Comparison of ENCODE assay signal across 8 mouse cellular contexts in the genomic region with DNA sequence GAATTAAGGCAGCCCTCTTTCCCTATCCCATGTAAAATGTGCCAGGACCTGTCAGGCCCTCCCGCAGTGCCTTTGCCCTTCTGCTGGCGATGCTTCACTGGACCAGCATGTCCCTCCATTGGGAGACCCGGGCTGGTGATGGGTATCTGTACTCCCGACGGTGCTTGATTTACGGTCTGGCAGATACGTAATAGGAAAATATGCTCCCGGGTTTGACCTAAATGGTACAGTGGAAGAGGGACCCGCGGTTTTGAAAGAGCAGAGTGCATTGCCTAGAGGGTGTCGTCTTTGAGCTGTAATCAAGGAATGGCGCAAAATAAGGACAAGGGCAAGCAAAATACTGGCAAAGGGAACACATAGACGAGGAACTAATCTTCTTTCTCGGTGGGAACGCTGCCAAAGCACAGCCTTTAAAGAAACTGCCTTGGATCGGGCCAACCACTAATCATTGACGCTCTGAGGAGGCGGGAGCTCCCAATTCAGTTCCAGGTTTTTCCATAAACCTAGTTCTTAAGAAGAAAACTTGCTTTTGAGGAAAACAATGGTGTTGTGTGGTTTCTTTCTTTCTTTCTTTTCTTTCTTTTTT. TPM values are rescaled to one million over a fixed set of nuclear protein-coding genes. Genes with fewer than 3 reads are reported as not detected.
DNase-seq lines count a peak whose midpoint lies in the region; ATAC-seq and TF ChIP-seq lines count a peak whose summit lies in the region.

No protein-coding gene starts in this region.

- ATAC-seq in erythroid progenitor cell, adult 5-6 weeks (replicated peaks; ENCODE audit: low FRiP score, poor library complexity, severe bottlenecking) = peak; percentile 72
- ATAC-seq in intestine, embryonic 16.5 days = peak; percentile 84
- peak; percentile 84 for ATAC-seq in midbrain, postnatal 0 days (ENCODE audit: low FRiP score)

- no peaks in the 10 kb centered on the region for H3K27me3 ChIP-seq in heart, adult 2 months (ENCODE audit: control insufficient read depth, insufficient read depth, low read length)
- no peaks in the 10 kb centered on the region for H3K27me3 ChIP-seq in ES-Bruce4 (ENCODE audit: control insufficient read depth, insufficient read depth, low read length, poor library complexity, severe bottlenecking)
- no peaks in the 10 kb centered on the region for H3K27me3 ChIP-seq in intestine, embryonic 16.5 days (replicated peaks; ENCODE audit: control insufficient read depth, insufficient read depth, low read length)
- H3K27me3 ChIP-seq in midbrain, postnatal 0 days (ENCODE audit: insufficient read depth, low read length) = no peaks in the 10 kb centered on the region

- no peak for TF ChIP-seq POLR2A in heart, adult 2 months (IDR thresholded peaks at IDR 0.05; ENCODE audit: insufficient read depth, low read depth, low read length)
- TF ChIP-seq POLR2A in ES-Bruce4 (IDR thresholded peaks at IDR 0.05; ENCODE audit: insufficient read depth, low read length) = no peak

- peak overlapping the region; percentile 70 for H3K27ac ChIP-seq in heart, adult 2 months
- peak overlapping the region; percentile 59 for H3K27ac ChIP-seq in ES-Bruce4 (ENCODE audit: insufficient read depth, low read length)
- H3K27ac ChIP-seq in intestine, embryonic 16.5 days (ENCODE audit: low read length) = no peak overlapping the region
- peak overlapping the region; percentile 85 for H3K27ac ChIP-seq in midbrain, postnatal 0 days (ENCODE audit: low read depth, low read length)

- H3K36me3 ChIP-seq in heart, adult 2 months (ENCODE audit: control insufficient read depth, insufficient read depth, low read length) = no peaks in the 10 kb centered on the region
- H3K36me3 ChIP-seq in ES-Bruce4 (ENCODE audit: control insufficient read depth, insufficient read depth, low read length, poor library complexity, severe bottlenecking) = no peaks in the 10 kb centered on the region
- no peaks in the 10 kb centered on the region for H3K36me3 ChIP-seq in intestine, embryonic 16.5 days (ENCODE audit: control insufficient read depth, insufficient read depth, low read length)
- no peaks in the 10 kb centered on the region for H3K36me3 ChIP-seq in midbrain, postnatal 0 days (ENCODE audit: insufficient read depth, low read length)

- no peaks in the 10 kb centered on the region for H3K9me3 ChIP-seq in ES-Bruce4 (replicated peaks; ENCODE audit: control insufficient read depth, insufficient read depth, low read length, poor library complexity, severe bottlenecking)
- no peaks in the 10 kb centered on the region for H3K9me3 ChIP-seq in intestine, embryonic 16.5 days (ENCODE audit: control insufficient read depth, low read length)
- no peaks in the 10 kb centered on the region for H3K9me3 ChIP-seq in midbrain, postnatal 0 days (ENCODE audit: low read length)

- intact Hi-C loops in heart, adult 2 months (cut with DNase I) = loop anchor here (5.0 kb wide), 2 partner anchors 113 to 283 kb away; no protein-coding TSS in a partner anchor
- intact Hi-C loops in heart, postnatal 36 days (cut with DNase I) = loop anchor here (5.0 kb wide), 2 partner anchors 113 to 283 kb away; no protein-coding TSS in a partner anchor

- H3K79me2 ChIP-seq in heart, adult 2 months (replicated peaks; ENCODE audit: control insufficient read depth, insufficient read depth, low read length) = no peaks in the 10 kb centered on the region

- no peak for DNase-seq in heart, adult 2 months
- DNase-seq in heart, postnatal 36 days = no peak
- DNase-seq in midbrain, postnatal 0 days (ENCODE audit: low spot score) = peak; percentile 57
- DNase-seq in embryo, embryonic 9.5 days (ENCODE audit: extremely low spot score) = no peak
- DNase-seq in frontal cortex, postnatal 25 days (ENCODE audit: low spot score in 2 of 2) = no peak

- TF ChIP-seq CTCF in heart, adult 2 months (IDR thresholded peaks at IDR 0.05) = no peak
- no peak for TF ChIP-seq CTCF in ES-Bruce4 (IDR thresholded peaks at IDR 0.05; ENCODE audit: low read depth, low read length)
- TF ChIP-seq CTCF in midbrain, postnatal 0 days (IDR thresholded peaks at IDR 0.05) = no peak

- H3K4me3 ChIP-seq in heart, adult 2 months = peak overlapping the region; percentile 89
- peak overlapping the region; percentile 96 for H3K4me3 ChIP-seq in ES-Bruce4 (ENCODE audit: low read depth, low read length)
- H3K4me3 ChIP-seq in intestine, embryonic 16.5 days (ENCODE audit: low read length) = peak overlapping the region; percentile 83
- peak overlapping the region; percentile 69 for H3K4me3 ChIP-seq in midbrain, postnatal 0 days (ENCODE audit: low read depth, low read length)

- TF ChIP-seq EP300 in heart, adult 2 months (IDR thresholded peaks at IDR 0.05; ENCODE audit: insufficient read depth, low read depth, low read length) = no peak
- no peak for TF ChIP-seq EP300 in ES-Bruce4 (IDR thresholded peaks at IDR 0.05; ENCODE audit: insufficient read depth, low read depth, low read length)

- 12% methylated on average over 18 of the region's 18 CpGs for WGBS in heart, adult 2 months
- WGBS in intestine, embryonic 16.5 days = 17% methylated on average over 18 of the region's 18 CpGs
- WGBS in midbrain, postnatal 0 days = 13% methylated on average over 18 of the region's 18 CpGs

- peak overlapping the region; percentile 94 for H3K4me2 ChIP-seq in intestine, embryonic 16.5 days (ENCODE audit: low read depth, low read length)
- H3K4me2 ChIP-seq in midbrain, postnatal 0 days (ENCODE audit: low read depth, low read length, poor library complexity, severe bottlenecking) = peak overlapping the region; percentile 93

- H3K4me1 ChIP-seq in heart, adult 2 months (ENCODE audit: control insufficient read depth, insufficient read depth, low read length) = peaks cover 2% of the 10 kb centered on the region
- no peaks in the 10 kb centered on the region for H3K4me1 ChIP-seq in ES-Bruce4 (ENCODE audit: control insufficient read depth, insufficient read depth, low read length)
- H3K4me1 ChIP-seq in intestine, embryonic 16.5 days (ENCODE audit: control insufficient read depth, insufficient read depth, low read length) = peaks cover 16% of the 10 kb centered on the region
- H3K4me1 ChIP-seq in midbrain, postnatal 0 days (ENCODE audit: insufficient read depth, low read length) = peaks cover 13% of the 10 kb centered on the region; the same call in 1 of the 2 replicates

- H3K9ac ChIP-seq in heart, adult 2 months (ENCODE audit: low read depth, low read length) = peak overlapping the region; percentile 76
- peak overlapping the region; percentile 83 for H3K9ac ChIP-seq in ES-Bruce4 (ENCODE audit: low read depth, poor library complexity, severe bottlenecking)
- H3K9ac ChIP-seq in intestine, embryonic 16.5 days (ENCODE audit: low read depth, low read length) = peak overlapping the region; percentile 84
- H3K9ac ChIP-seq in midbrain, postnatal 0 days (replicated peaks; ENCODE audit: low read length, poor library complexity, severe bottlenecking) = peak overlapping the region; percentile 87

RNA-seq across cellular contexts. Expression of a gene that starts 0.5 kb away (rescaled TPM):
- 10 to 100 TPM; 11.2 to 12.6 TPM for total RNA-seq in heart, adult 2 months (2021)
- polyA plus RNA-seq in heart, adult 2 months (2012; rRNA removed) = 9.6 and 11.0 TPM in 2 replicates
- 10 to 100 TPM; 12.2 to 12.3 TPM for total RNA-seq in heart, postnatal 36 days (2021)
- 34.6 and 42.1 TPM in 2 replicates for polyA plus RNA-seq in ES-Bruce4 (2011; ENCODE audit: insufficient read depth, insufficient read length, low read depth, missing spikeins)
- 7.9 and 16.3 TPM in 2 replicates for total RNA-seq in erythroid progenitor cell, adult 5-6 weeks (2015; ENCODE audit: low replicate concordance)
- 15.7 and 17.9 TPM in 2 replicates for total RNA-seq in erythroid progenitor cell, adult 5-6 weeks (2017; ENCODE audit: low replicate concordance)
- polyA plus RNA-seq in intestine, embryonic 16.5 days (2015; fragmentation: Nextera tagmentation; extraction: Ambion mirVana) = 35.5 and 38.8 TPM in 2 replicates
- total RNA-seq in midbrain, postnatal 0 days (2014; rRNA removed) = 30.7 and 44.8 TPM in 2 replicates
- 38.3 and 41.0 TPM in 2 replicates for polyA plus RNA-seq in midbrain, postnatal 0 days (2015; fragmentation: Nextera tagmentation; extraction: Ambion mirVana)
